Mouse (Mus musculus) embryonic facial prominence, embryonic 15.5 days (tissue): ENCODE measurements around the gene Gc. TPM values are rescaled to one million over a fixed set of nuclear protein-coding genes. Genes with fewer than 3 reads are reported as not detected.

Source experiments
- ATAC-seq: fragments of 200-750 bp; cut with Nextera tagmentation; 2 replicates; pipeline ENCODE4 v1.8.0; 2017; ENCODE audit warnings: low read depth, moderate TSS enrichment; ENCODE audit not compliant: insufficient number of reproducible peaks, low FRiP score, low TSS enrichment
- H3K27ac ChIP-seq: fragments of 300-500 bp; sonication (generic); replicated peaks from 2 replicates; pipeline ENCODE4 v1.5.1; 2015; ENCODE audit warnings: mild to moderate bottlenecking, inconsistent platforms
- H3K27me3 ChIP-seq: fragments of 300-500 bp; sonication (generic); 2 replicates; pipeline ENCODE4 v1.6.1; 2015; ENCODE audit warnings: inconsistent platforms
- H3K36me3 ChIP-seq: fragments of 300-500 bp; sonication (generic); 2 replicates; pipeline ENCODE4 v1.6.1; 2015; ENCODE audit warnings: mild to moderate bottlenecking, inconsistent platforms
- H3K4me1 ChIP-seq: fragments of 300-500 bp; sonication (generic); 2 replicates; pipeline ENCODE4 v1.6.1; 2015; ENCODE audit warnings: inconsistent platforms
- H3K4me2 ChIP-seq: fragments of 300-500 bp; sonication (generic); replicated peaks from 2 replicates; pipeline ENCODE4 v1.6.1; 2015; ENCODE audit warnings: mild to moderate bottlenecking, inconsistent platforms
- H3K4me3 ChIP-seq: fragments of 300-500 bp; sonication (generic); replicated peaks from 2 replicates; pipeline ENCODE4 v1.5.1; 2015; ENCODE audit warnings: mild to moderate bottlenecking, inconsistent platforms
- H3K9ac ChIP-seq: fragments of 300-500 bp; sonication (generic); 2 replicates; pipeline ENCODE4 v1.6.1; 2015; ENCODE audit warnings: inconsistent platforms
- H3K9me3 ChIP-seq: fragments of 300-500 bp; sonication (generic); replicated peaks from 2 replicates; pipeline ENCODE4 v1.6.1; 2016; ENCODE audit warnings: inconsistent platforms
- WGBS: fragments of 180-500 bp; shearing (Covaris S2); methylation state at CpG from one replicate; pipeline ENCODE4 v1.1.7; 2015; 5-methylcytosine and 5-hydroxymethylcytosine counted together
- polyA plus RNA-seq: library from polyadenylated mRNA; unstranded; fragments of >200 nt; fragmentation: Nextera tagmentation; extraction: Ambion mirVana; gene quantifications from 2 replicates; pipeline ENCODE4 v1.2.1, GENCODE M21; 2015

The Gc gene
- polyA plus RNA-seq, 1 experiment from 2014 or later = not detected

DNA sequence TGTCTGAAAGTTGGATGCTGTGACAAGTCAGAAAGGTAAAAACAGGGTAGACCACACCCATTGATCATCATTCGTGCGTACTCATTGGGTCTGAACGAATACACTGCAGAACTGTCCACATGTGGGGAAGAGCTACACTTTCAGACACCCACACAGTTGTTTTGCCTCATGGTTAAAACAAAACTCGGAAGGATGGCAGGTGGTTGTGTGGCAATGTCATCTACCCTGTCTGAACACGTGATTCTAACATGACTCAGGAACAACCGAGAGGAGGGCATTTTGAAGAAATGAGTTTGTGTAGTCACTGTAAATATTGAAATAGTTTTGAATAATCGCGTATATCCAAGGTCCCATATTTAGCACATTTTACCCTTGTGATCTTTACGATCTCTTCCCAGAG lies 8.4 kb downstream of the Gc start:
- no peaks in the 10 kb centered on the region for H3K27me3 ChIP-seq
- no peak for ATAC-seq
- H3K4me1 ChIP-seq = no peaks in the 10 kb centered on the region
- no peak overlapping the region for H3K4me3 ChIP-seq
- H3K4me2 ChIP-seq = no peak overlapping the region
- H3K9ac ChIP-seq = no peak overlapping the region
- no peaks in the 10 kb centered on the region for H3K36me3 ChIP-seq
- no peaks in the 10 kb centered on the region for H3K9me3 ChIP-seq
- 86% methylated on average over 9 of the region's 9 CpGs for WGBS
- no peak overlapping the region for H3K27ac ChIP-seq

DNA sequence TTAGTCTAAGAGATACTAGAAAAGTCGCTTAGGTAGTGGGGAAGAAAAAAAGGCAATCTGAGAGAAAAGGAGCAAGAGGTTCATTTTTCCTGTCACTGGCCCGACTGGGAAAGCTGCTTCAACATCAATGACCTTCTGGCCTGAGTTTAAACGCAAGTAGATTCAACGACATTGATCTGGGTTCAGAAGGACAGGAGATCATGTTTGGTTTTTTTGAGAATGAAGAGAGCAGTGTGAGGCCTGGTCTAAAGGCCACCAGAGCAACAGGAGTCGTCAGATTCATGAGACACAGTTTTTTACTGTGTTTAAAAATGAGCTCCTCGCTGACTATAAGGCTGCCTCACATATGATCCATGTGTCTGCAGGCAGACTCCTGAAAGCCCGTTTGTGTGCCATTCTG lies 9.7 kb downstream of the Gc start:
- H3K4me1 ChIP-seq = no peaks in the 10 kb centered on the region
- no peak overlapping the region for H3K9ac ChIP-seq
- no peaks in the 10 kb centered on the region for H3K27me3 ChIP-seq
- H3K4me3 ChIP-seq = no peak overlapping the region
- H3K36me3 ChIP-seq = no peaks in the 10 kb centered on the region
- no peaks in the 10 kb centered on the region for H3K9me3 ChIP-seq
- no peak overlapping the region for H3K4me2 ChIP-seq
- H3K27ac ChIP-seq = no peak overlapping the region
- ATAC-seq = no peak
- WGBS = 58% methylated on average over 7 of the region's 7 CpGs

DNA sequence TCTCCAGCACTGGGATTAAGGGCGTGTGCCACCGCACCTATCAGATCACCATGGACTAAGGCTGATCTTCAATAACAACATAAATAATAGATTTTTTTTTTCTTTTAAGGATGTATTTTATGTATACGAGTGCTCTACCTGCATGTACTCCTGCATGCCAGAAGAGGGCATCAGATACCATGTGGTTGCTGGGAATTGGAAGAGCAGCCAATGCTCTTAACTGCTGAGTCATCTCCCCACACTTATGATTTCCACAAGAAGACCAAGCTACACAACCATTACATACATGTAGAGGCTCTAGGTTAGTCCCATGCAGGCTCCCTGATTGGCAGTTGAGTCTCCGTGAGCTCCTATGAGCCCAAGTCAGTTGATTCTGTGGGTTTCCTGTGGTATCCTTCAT lies 13.3 kb downstream of the Gc start:
- no peak overlapping the region for H3K9ac ChIP-seq
- ATAC-seq = no peak
- H3K27ac ChIP-seq = no peak overlapping the region
- H3K36me3 ChIP-seq = no peaks in the 10 kb centered on the region
- H3K27me3 ChIP-seq = no peaks in the 10 kb centered on the region
- no peaks in the 10 kb centered on the region for H3K4me1 ChIP-seq
- 82% methylated on average over 4 of the region's 4 CpGs for WGBS
- H3K4me3 ChIP-seq = no peak overlapping the region
- no peak overlapping the region for H3K4me2 ChIP-seq
- H3K9me3 ChIP-seq = no peaks in the 10 kb centered on the region

DNA sequence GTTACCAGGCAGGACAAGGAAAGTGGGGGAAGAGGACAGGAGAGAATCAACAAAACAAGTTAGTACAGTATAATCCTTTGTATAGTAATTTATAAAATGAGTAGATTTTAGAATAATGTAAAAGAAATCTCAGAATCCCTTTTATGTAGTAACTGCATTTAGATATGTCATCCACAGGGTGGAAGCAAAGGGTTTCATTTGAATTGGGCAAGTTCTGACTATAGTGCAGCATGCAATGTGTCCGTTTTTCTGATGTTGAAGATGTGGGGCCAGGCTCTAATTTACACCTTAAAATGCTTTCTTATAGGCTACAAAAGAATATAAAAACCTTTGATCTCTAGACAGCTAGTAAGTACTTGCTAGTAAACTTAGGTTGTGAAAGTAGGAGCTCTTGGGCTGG lies 46.2 kb downstream of the Gc start:
- no peak for ATAC-seq
- Histone ChIP-seq H3K4me3 (no peak overlapping the region), H3K27ac (no peak overlapping the region), H3K9ac (no peak overlapping the region), H3K27me3 (no peaks in the 10 kb centered on the region), H3K4me2 (no peak overlapping the region), H3K4me1 (no peaks in the 10 kb centered on the region), H3K36me3 (no peaks in the 10 kb centered on the region), H3K9me3 (no peaks in the 10 kb centered on the region)
- WGBS = 30% methylated on average over 1 of the region's 1 CpGs

DNA sequence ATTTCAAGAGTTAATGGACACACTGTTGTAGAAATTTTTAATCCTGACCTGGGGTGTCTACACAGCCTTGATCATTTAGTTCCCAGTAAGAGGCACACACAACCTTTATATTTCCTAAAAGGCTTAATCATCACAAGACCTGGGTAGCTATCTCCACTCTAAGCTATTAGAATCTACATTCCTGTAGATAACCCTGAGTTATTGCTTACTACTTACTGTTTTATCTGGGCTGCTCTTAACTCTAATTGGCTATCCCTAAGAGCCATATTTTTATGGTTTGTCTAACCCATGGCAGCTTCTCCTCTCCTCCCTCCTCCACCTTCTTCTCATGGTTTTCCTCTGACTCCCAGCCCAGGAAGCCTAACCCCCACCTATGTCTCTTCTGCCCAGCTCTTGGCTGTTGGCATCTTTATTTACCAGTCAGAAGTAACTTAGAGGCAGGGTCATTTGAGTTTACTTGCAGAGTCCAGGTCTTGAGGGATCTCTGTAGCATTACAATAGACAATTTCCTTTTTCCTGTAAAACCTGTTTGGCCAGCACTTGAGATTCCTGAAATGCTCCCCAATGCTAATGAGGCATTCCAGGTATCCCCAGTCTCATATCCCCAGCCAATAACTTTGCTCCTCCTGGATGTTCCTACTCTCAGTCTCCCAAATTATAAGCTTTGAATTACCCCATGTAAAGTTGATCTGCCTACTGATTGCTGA lies 50.2 kb downstream of the Gc start:
- H3K27ac ChIP-seq = no peak overlapping the region
- ATAC-seq = no peak
- no peaks in the 10 kb centered on the region for H3K36me3 ChIP-seq
- H3K4me2 ChIP-seq = no peak overlapping the region
- no peak overlapping the region for H3K9ac ChIP-seq
- H3K4me3 ChIP-seq = no peak overlapping the region
- no peaks in the 10 kb centered on the region for H3K9me3 ChIP-seq
- H3K4me1 ChIP-seq = no peaks in the 10 kb centered on the region
- H3K27me3 ChIP-seq = no peaks in the 10 kb centered on the region

DNA sequence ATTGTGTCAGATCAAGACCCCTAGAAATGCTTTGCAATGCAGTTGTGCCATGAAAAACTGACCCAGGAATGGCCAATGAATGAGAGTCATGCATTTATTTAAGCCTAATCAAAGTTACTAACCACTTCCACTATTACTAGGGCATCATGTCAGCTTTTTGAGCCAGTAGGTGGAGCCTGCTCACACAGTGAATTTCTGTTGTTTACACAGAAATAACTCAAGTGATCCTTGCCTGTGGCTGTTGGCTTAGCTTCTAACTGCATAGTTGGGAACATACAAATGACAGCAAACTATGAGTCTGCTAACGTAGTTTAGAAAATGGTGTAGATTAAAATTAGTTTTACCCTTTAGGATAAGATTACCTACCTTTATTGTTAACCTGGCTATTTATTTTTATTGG lies 52.6 kb downstream of the Gc start:
- no peak overlapping the region for H3K27ac ChIP-seq
- no peaks in the 10 kb centered on the region for H3K4me1 ChIP-seq
- H3K36me3 ChIP-seq = no peaks in the 10 kb centered on the region
- no peak for ATAC-seq
- H3K9ac ChIP-seq = no peak overlapping the region
- H3K9me3 ChIP-seq = no peaks in the 10 kb centered on the region
- 32% methylated on average over 1 of the region's 1 CpGs for WGBS
- H3K4me2 ChIP-seq = no peak overlapping the region
- no peaks in the 10 kb centered on the region for H3K27me3 ChIP-seq
- no peak overlapping the region for H3K4me3 ChIP-seq

DNA sequence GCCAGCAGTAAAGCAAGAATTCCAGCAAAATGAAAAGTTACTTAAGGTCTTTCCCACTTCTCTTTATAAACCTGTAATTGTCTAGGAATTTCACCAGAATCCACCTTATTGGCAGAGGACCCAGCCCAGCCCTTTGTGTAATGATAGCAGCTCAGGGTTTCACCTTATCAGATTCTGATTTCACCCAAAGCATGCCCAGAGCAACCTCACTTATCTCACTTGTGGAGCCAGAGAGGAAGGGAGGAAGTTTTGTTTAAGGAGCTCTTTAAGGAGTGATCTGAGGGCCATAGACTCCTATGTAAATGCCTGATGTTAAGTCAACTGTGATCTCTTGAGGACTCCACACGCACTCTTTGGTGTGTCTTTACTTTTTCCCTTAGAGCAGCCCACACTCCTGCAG lies 67.3 kb downstream of the Gc start:
- H3K4me3 ChIP-seq = no peak overlapping the region
- WGBS = 76% methylated on average over 1 of the region's 1 CpGs
- ATAC-seq = no peak
- no peak overlapping the region for H3K9ac ChIP-seq
- H3K4me1 ChIP-seq = no peaks in the 10 kb centered on the region
- H3K27ac ChIP-seq = no peak overlapping the region
- no peaks in the 10 kb centered on the region for H3K27me3 ChIP-seq
- no peaks in the 10 kb centered on the region for H3K9me3 ChIP-seq
- no peaks in the 10 kb centered on the region for H3K36me3 ChIP-seq
- H3K4me2 ChIP-seq = no peak overlapping the region

DNA sequence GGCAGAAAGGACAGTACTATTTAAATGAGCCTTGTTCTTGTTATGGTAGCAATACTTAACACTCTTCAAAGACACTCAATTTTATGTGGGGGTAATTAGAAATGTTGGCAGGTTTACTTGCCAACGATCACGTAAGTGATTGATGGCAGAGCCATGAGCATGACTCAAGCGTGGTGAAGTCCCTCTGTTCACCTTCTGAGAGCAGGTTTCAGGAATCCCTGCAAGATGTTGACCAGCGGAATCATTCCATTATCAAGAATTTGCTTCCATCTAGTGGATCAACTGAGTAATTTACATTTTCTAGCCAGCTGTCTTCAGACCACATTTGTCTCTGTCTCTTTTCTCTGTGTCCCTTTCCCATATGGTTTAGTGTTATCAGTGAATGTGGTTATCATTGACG lies 73.5 kb downstream of the Gc start:
- 32% methylated on average over 5 of the region's 5 CpGs for WGBS
- Histone ChIP-seq H3K4me3 (no peak overlapping the region), H3K36me3 (no peaks in the 10 kb centered on the region), H3K27ac (no peak overlapping the region), H3K9ac (no peak overlapping the region), H3K4me1 (no peaks in the 10 kb centered on the region), H3K27me3 (no peaks in the 10 kb centered on the region), H3K4me2 (no peak overlapping the region), H3K9me3 (no peaks in the 10 kb centered on the region)
- no peak for ATAC-seq

DNA sequence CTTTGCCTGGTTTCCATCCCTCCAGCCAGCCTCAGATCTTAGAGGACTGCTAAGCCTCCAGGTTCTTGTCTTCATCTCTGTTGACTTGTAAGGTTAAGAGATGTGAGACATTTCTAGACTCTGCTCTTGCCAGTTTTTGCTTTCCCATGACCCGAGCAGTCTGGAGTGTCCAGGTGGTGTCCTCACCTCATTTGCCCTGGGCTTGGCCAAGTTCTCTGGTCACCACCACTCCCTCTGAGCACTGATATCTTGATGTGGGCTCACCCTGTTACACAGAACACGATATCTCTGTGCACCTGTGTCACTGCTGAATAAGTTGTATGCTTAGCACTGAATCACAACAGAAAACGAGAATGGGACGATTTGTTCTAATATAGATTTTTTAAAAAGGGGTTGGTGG lies 76.4 kb downstream of the Gc start:
- Histone ChIP-seq H3K36me3 (no peaks in the 10 kb centered on the region), H3K4me3 (no peak overlapping the region), H3K27me3 (no peaks in the 10 kb centered on the region), H3K4me1 (no peaks in the 10 kb centered on the region), H3K9me3 (no peaks in the 10 kb centered on the region), H3K9ac (no peak overlapping the region), H3K4me2 (no peak overlapping the region), H3K27ac (no peak overlapping the region)
- WGBS = 84% methylated on average over 4 of the region's 4 CpGs
- ATAC-seq = no peak

DNA sequence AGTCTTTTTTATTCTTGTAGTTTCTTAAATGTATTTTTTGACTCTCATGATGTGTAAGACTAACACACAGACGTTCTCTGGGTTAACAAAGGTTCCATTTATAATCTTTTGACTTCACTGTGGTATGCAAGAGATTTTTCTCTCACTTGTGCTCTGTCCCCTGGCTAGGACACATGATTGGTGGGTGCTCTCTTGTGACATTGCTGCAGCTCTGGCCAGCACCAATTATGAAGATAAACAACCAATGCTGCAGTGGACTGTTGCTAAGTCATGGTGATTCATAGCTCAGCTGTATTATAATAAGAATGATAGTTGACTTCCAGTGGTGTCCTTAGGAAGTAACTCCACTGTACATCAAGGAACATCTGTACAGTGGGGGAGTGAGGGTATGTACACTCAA lies 87.6 kb downstream of the Gc start:
- 22% methylated on average over 1 of the region's 1 CpGs for WGBS
- no peak overlapping the region for H3K4me2 ChIP-seq
- H3K27ac ChIP-seq = no peak overlapping the region
- no peaks in the 10 kb centered on the region for H3K4me1 ChIP-seq
- no peak for ATAC-seq
- H3K9me3 ChIP-seq = no peaks in the 10 kb centered on the region
- H3K9ac ChIP-seq = no peak overlapping the region
- H3K36me3 ChIP-seq = no peaks in the 10 kb centered on the region
- H3K27me3 ChIP-seq = no peaks in the 10 kb centered on the region
- H3K4me3 ChIP-seq = no peak overlapping the region

DNA sequence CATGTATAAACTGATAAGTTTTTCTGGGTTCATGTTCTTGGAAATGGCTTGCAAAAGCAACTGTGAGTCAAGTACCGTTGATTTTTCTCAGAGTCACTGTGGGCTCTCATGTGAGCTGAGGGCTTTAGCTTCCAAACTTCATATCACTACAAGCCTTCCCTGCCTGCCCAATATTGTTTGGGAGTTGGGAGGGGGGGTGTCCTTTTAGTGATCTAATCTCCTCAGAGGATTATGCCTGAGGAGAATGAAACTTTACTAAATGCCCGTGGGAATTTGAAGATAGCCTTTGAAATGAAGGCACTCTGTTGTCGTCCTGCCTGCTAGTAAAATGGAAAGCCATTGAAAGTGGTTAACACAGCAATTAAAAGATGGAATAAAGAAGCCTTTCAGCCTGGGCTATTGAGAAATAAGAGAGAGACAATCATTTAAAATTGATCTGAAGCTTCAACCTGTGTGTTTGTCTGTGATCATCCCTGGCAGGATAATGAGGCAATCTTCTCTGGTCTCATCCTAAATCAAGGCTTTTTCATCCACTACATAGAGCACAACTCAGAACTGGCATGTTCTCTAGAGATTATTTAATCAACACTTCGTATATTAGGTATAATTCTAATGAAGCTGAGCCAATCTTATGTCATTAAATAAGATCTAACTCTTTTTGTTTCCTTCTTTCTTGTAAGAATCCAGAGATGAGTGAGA lies 89.5 kb downstream of the Gc start:
- no peak overlapping the region for H3K4me2 ChIP-seq
- WGBS = 54% methylated on average over 4 of the region's 4 CpGs
- ATAC-seq = no peak

More for the DNA sequence above, 89.5 kb downstream of the Gc start:
- Histone ChIP-seq H3K9ac (no peak overlapping the region), H3K27ac (no peak overlapping the region), H3K9me3 (no peaks in the 10 kb centered on the region), H3K4me3 (no peak overlapping the region), H3K27me3 (no peaks in the 10 kb centered on the region), H3K36me3 (no peaks in the 10 kb centered on the region), H3K4me1 (no peaks in the 10 kb centered on the region)
